Mouse (Mus musculus) gastrocnemius, postnatal 36 days (tissue): ENCODE measurements at regions not wholly inside any gene's neighbourhood (a gene's known extent, or its start where the extent isn't known, plus 50 kb on each side); places are given as distances from the start of the nearest gene placed in this dataset.

Experiments used
- DNase-seq, 2 experiments: peaks; one replicate each; pipeline ENCODE4 v3.0.0; 2022
- intact Hi-C: fragments of 180-260 bp; cut with DNase I; formaldehyde crosslinking; loops from one replicate; pipeline ENCODE4 v1.15.1; 2025

GRCm38 (mm10) chr1:186379938-186380847 lies 263.1 kb upstream of the Lyplal1 start:
- intact Hi-C loops, result no loop called here
- no peak for DNase-seq

- no peak for DNase-seq
- intact Hi-C loops, result no loop called here
These were observed 260.0 kb upstream of the Lyplal1 start for GRCm38 (mm10) chr1:186376906-186377623.

DNA sequence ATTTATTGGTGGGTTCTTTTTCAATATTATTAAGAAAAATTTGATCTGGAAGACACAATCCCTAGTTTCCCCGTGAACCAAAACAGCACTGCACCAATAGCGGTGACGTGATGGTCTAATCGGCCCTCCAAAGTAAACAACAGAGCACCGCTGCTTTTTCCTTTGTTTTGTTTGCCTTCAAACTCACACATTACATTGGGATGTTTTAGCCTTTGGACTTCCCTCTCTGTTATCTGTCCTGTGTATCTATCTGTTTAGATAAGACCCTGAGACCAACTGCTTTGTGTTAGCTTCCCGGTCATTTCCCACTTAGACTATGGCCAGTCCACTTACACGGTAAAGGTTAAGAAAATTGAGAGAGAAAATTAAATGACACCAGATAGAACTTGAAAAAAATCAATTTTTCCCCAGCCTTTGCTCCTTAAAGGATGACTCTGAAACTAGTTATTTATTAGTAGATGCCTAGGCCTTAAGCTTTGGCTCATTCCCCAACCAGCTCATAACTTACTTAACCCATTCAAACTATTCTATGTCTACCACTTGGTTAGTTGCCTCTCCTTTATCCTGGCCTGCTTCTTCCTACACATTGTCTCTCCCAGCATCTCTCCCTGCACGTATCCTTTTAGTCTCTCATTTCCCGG lies 257.0 kb upstream of the Lyplal1 start:
- no peak for DNase-seq
- intact Hi-C loops, result no loop called here

- DNase-seq, result no peak
- intact Hi-C loops, result no loop called here
These were observed 256.3 kb upstream of the Lyplal1 start for GRCm38 (mm10) chr1:186373386-186373785.

GRCm38 (mm10) chr1:186372770-186373353 lies 255.8 kb upstream of the Lyplal1 start:
- DNase-seq, result no peak
- intact Hi-C loops, result no loop called here

GRCm38 (mm10) chr1:186363356-186363755 lies 246.2 kb upstream of the Lyplal1 start:
- DNase-seq, result no peak
- intact Hi-C loops, result no loop called here

GRCm38 (mm10) chr1:186358011-186358670 lies 241.0 kb upstream of the Lyplal1 start:
- intact Hi-C loops, result no loop called here
- DNase-seq, result peak; percentile 30 to 37

DNA sequence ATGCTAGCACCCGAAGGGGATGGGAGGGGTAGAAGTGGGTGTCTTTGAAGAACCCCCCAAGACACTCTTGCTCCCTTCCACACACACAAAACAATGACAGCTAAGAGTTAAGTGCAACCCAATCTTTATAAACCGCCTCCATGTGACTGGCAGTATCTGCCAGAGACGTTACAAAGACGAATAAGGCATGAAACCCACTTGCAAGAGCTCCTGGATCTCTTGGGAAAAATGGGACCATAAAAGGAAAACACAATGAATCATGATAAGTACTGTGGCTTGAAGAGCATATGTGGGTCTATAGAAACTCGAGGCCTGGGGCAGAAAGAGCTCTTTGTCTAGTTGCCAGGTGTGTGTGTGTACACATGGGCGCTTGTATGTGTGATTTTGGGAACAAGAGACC lies 237.6 kb upstream of the Lyplal1 start:
- DNase-seq, result no peak
- intact Hi-C loops, result no loop called here

GRCm38 (mm10) chr1:186354072-186354471 lies 237.0 kb upstream of the Lyplal1 start:
- no peak for DNase-seq
- intact Hi-C loops, result no loop called here

- intact Hi-C loops, result no loop called here
- DNase-seq, result no peak
These were observed 233.3 kb upstream of the Lyplal1 start for GRCm38 (mm10) chr1:186350381-186350780.

DNA sequence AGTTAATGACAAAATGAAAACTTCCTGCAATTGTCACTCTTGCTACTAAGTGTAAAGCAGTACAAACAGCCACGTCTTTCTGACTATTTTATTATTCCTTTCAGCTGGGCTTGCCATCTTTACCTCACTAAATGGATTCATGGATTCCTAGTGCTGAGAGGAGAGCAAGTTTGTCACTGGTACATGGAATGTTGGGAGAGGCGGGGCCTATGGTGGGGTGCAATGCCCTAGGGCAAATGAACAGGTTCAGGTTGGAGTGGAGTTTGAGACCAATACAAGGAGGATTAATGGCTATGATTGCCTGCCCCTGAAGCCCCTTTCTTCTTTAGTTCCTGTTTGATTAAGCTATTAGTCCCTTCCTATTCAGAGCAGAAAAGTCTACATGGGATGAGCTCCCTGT lies 232.9 kb upstream of the Lyplal1 start:
- intact Hi-C loops, result no loop called here
- no peak for DNase-seq

DNA sequence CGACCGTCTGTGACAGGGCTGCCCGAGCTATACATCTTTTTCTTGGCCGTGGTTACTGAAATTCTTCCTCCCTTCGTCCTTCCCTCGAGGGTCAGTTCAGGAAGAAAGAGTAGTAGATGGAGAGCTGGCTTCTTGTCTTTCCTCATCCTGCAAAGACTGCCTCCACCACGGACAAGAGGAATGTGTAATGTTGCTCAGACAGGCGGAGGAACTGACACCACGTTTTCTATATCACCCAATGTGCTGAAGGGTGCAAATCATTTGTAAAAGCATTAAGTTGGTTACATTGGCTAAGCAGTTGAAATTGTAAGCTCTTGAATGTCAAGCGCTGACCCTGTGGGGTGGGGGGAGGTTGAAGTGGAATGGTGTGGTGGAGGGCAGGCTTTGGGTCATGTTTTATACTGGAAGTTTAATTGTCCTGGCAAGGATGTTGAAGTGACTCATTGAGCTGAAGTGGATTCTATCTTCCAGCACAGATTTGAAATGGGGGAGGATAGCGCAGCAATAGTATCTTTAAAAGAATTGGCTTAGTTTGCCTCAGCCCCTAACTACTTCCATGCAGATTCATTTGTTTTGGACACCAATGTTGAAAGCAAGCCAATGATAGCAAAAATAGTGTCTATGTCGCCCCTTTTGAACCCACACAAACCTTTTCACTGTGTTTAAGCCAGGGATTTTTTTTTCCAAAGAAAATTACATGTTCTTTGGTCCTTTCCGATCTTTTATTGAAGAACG lies 230.5 kb upstream of the Lyplal1 start:
- DNase-seq, result no peak
- intact Hi-C loops, result no loop called here

DNA sequence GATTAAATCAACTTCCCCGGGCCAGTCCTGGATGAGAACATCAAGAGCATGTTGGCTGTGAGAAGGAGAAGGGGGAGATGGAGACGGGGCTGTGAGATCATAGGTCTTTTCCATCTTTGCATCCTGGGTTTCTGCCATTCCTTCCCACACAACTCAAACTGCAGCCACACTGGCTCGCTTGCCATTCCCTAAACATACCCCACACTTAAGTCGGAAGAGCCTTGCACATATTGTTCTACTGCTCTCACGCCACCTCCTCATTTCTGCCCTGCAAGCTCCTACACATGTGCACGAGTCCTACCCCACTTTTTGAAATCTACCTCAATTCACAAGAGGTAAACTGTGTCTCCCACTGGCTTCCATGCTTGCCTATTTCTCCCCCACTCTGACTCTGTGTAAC lies 228.3 kb upstream of the Lyplal1 start:
- intact Hi-C loops, result no loop called here
- DNase-seq, result no peak

- intact Hi-C loops, result no loop called here
- DNase-seq, result no peak
These were observed 225.9 kb upstream of the Lyplal1 start for GRCm38 (mm10) chr1:186342931-186343506.

DNA sequence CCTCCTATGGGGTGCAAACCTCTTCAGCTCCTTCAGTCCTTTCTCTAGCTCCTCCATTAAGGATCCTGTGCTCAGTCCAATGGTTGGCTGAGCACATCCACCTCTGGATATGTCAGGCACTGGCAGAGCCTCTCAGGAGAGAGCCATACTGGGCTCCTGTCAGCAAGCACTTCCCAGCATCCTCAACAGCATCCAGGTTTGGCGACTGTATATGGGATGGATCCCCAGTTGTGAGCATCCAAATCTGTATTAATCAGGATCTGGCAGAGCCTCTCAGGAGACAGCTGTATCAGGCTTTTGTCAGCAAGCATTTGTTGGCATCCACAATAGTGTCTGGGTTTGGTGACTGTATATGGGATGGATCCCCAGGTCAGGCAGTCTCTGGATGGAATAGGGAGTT lies 225.3 kb upstream of the Lyplal1 start:
- no peak for DNase-seq
- intact Hi-C loops, result no loop called here

GRCm38 (mm10) chr1:186341878-186342277 lies 224.8 kb upstream of the Lyplal1 start:
- DNase-seq, result no peak
- intact Hi-C loops, result no loop called here

GRCm38 (mm10) chr1:186340701-186341100 lies 223.6 kb upstream of the Lyplal1 start:
- intact Hi-C loops, result no loop called here
- DNase-seq, result no peak

DNA sequence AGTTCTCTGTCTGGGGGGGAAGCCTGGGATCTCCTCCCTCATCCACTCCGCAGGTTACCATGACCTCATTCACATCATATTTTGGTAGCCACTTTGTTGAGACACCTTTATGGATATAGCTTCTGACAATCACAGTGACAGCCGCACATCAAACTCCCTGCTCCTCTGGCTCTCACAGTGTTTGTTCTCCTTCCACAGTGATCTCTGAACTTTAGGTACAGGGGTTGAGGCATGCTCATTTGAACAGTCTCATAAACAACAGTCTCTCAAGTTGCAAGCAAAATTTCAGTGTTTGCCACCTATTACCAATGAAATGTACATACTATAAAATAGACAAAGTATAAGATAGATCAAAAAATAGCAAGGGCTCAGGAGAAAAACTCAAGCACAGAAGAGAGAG lies 200.2 kb upstream of the Lyplal1 start:
- no peak for DNase-seq
- intact Hi-C loops, result no loop called here

DNA sequence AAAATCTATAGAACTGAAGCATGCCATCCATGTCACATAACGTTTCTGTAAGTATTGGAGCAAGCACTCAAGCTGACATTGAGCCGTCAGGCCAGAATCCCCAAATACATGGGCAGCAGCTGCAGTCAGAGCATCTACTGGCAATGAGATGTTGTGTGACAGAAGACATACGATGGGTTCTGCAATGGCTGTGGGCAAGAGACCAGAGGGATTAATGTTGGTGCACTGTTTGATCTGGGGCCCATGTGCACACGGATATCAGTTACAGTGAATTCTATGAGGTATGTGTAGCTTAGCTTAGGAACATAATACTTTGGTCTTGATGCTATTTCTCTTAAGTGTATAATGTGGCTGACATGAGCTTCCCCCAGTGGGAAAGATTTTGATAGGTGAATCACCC lies 197.1 kb upstream of the Lyplal1 start:
- DNase-seq, result no peak
- intact Hi-C loops, result no loop called here
